Mouse (Mus musculus): Measurements from ENCODE around the gene Zfp704. TPM values are rescaled to one million over a fixed set of nuclear protein-coding genes. Genes with fewer than 3 reads are reported as not detected.

Gene Zfp704
- total and polyA plus RNA-seq, 3 experiments = under 0.01 TPM; not detected in 2

GRCm38 (mm10) chr3:9548188-9548587 lies 61.7 kb downstream of the Zfp704 start:
- H3K4me3 ChIP-seq (ENCODE audit: control insufficient read depth in 1 of 2, insufficient read depth in 1 of 2, low read depth in 2 of 2, low read length in 2 of 2) = no peak overlapping the region
- TF ChIP-seq TAL1 (IDR thresholded peaks at IDR 0.05; ENCODE audit: low read length) (no peak), NRF1 (IDR thresholded peaks at IDR 0.05; ENCODE audit: insufficient read depth, low read depth, low read length, poor library complexity, severe bottlenecking) (no peak), TCF12 (IDR thresholded peaks at IDR 0.05; ENCODE audit: low read depth, low read length) (no peak), MAZ (IDR thresholded peaks at IDR 0.05; ENCODE audit: low read depth, low read length) (no peak), USF1 (IDR thresholded peaks at IDR 0.05; ENCODE audit: low read depth, low read length) (no peak), USF2 (IDR thresholded peaks at IDR 0.05; ENCODE audit: borderline replicate concordance in 1 of 2, insufficient read depth in 1 of 2, low read depth in 1 of 2, low read length in 2 of 2) (no peak), MYB (IDR thresholded peaks at IDR 0.05; ENCODE audit: low read depth, low read length) (no peak), GATA1 (IDR thresholded peaks at IDR 0.05; ENCODE audit: low read depth, low read length) (no peak), MAFK (IDR thresholded peaks at IDR 0.05; ENCODE audit: borderline replicate concordance, low read depth, low read length) (no peak)
- DNase-seq (ENCODE audit: low read depth, low spot score) = no peak
- no peaks in the 10 kb centered on the region for H3K9me3 ChIP-seq (replicated peaks; ENCODE audit: insufficient read depth, low read length)
- no peak overlapping the region for H3K27ac ChIP-seq (ENCODE audit: control insufficient read depth, low read depth, low read length)
- H3K9ac ChIP-seq (ENCODE audit: control insufficient read depth, low read depth, low read length, poor library complexity, severe bottlenecking) = no peak overlapping the region
- H3K79me2 ChIP-seq (ENCODE audit: control insufficient read depth, insufficient read depth, low read length, poor library complexity) = no peaks in the 10 kb centered on the region
- H3K27me3 ChIP-seq (ENCODE audit: control insufficient read depth in 1 of 2, insufficient read depth in 2 of 2, low read length in 2 of 2) = no peaks in the 10 kb centered on the region
- H3K4me1 ChIP-seq (ENCODE audit: control insufficient read depth in 1 of 2, insufficient read depth in 2 of 2, low read length in 2 of 2) = no peaks in the 10 kb centered on the region
- no peaks in the 10 kb centered on the region for H3K36me3 ChIP-seq (ENCODE audit: control insufficient read depth in 1 of 2, insufficient read depth in 2 of 2, low read length in 2 of 2)

GRCm38 (mm10) chr3:9546882-9547620 lies 62.8 kb downstream of the Zfp704 start:
- Histone ChIP-seq H3K79me2 (ENCODE audit: control insufficient read depth, insufficient read depth, low read length, poor library complexity) (no peaks in the 10 kb centered on the region), H3K27me3 (ENCODE audit: control insufficient read depth in 1 of 2, insufficient read depth in 2 of 2, low read length in 2 of 2) (no peaks in the 10 kb centered on the region), H3K9me3 (replicated peaks; ENCODE audit: insufficient read depth, low read length) (no peaks in the 10 kb centered on the region), H3K36me3 (ENCODE audit: control insufficient read depth in 1 of 2, insufficient read depth in 2 of 2, low read length in 2 of 2) (no peaks in the 10 kb centered on the region), H3K9ac (ENCODE audit: control insufficient read depth, low read depth, low read length, poor library complexity, severe bottlenecking) (no peak overlapping the region), H3K27ac (ENCODE audit: control insufficient read depth, low read depth, low read length) (no peak overlapping the region), H3K4me3 (ENCODE audit: control insufficient read depth in 1 of 2, insufficient read depth in 1 of 2, low read depth in 2 of 2, low read length in 2 of 2) (no peak overlapping the region), H3K4me1 (ENCODE audit: control insufficient read depth in 1 of 2, insufficient read depth in 2 of 2, low read length in 2 of 2) (no peaks in the 10 kb centered on the region)
- TF ChIP-seq POLR2AphosphoS2 (IDR thresholded peaks at IDR 0.05; ENCODE audit: low read length) (no peak), ZKSCAN1 (IDR thresholded peaks at IDR 0.05; ENCODE audit: low read depth, low read length) (no peak), NRF1 (IDR thresholded peaks at IDR 0.05; ENCODE audit: insufficient read depth, low read depth, low read length, poor library complexity, severe bottlenecking) (no peak), CTCF (IDR thresholded peaks at IDR 0.05 in 2 of 3, conservative IDR thresholded peaks at IDR 0.05 in 1 of 3; ENCODE audit: control insufficient read depth in 1 of 3, insufficient read depth in 1 of 3, low read depth in 2 of 3, low read length in 3 of 3, poor library complexity in 1 of 3, severe bottlenecking in 1 of 3) (no peak), ZMIZ1 (IDR thresholded peaks at IDR 0.05; ENCODE audit: low read depth, low read length) (no peak), HCFC1 (IDR thresholded peaks at IDR 0.05; ENCODE audit: low read depth, low read length) (no peak), CHD1 (IDR thresholded peaks at IDR 0.05; ENCODE audit: low read depth, low read length) (no peak), USF1 (IDR thresholded peaks at IDR 0.05; ENCODE audit: low read depth, low read length) (no peak), BHLHE40 (IDR thresholded peaks at IDR 0.05; ENCODE audit: borderline replicate concordance, low read depth, low read length) (no peak), MYC (IDR thresholded peaks at IDR 0.05; ENCODE audit: low read depth, low read length) (no peak), ZNF384 (IDR thresholded peaks at IDR 0.05; ENCODE audit: low read depth, low read length) (no peak), USF2 (IDR thresholded peaks at IDR 0.05; ENCODE audit: borderline replicate concordance in 1 of 2, insufficient read depth in 1 of 2, low read depth in 1 of 2, low read length in 2 of 2) (no peak), POLR2AphosphoS5 (IDR thresholded peaks at IDR 0.05; ENCODE audit: borderline replicate concordance, low read depth, low read length) (no peak), TBP (IDR thresholded peaks at IDR 0.05; ENCODE audit: low read depth, low read length) (no peak), MXI1 (IDR thresholded peaks at IDR 0.05; ENCODE audit: low read depth, low read length) (no peak), MYB (IDR thresholded peaks at IDR 0.05; ENCODE audit: low read depth, low read length) (no peak), CHD2 (IDR thresholded peaks at IDR 0.05; ENCODE audit: low read length) (no peak), ELF1 (IDR thresholded peaks at IDR 0.05; ENCODE audit: low read depth, low read length) (no peak)
- no peak for DNase-seq (ENCODE audit: low read depth, low spot score)

Measured in MEL (cell line).